In the genomic region with DNA sequence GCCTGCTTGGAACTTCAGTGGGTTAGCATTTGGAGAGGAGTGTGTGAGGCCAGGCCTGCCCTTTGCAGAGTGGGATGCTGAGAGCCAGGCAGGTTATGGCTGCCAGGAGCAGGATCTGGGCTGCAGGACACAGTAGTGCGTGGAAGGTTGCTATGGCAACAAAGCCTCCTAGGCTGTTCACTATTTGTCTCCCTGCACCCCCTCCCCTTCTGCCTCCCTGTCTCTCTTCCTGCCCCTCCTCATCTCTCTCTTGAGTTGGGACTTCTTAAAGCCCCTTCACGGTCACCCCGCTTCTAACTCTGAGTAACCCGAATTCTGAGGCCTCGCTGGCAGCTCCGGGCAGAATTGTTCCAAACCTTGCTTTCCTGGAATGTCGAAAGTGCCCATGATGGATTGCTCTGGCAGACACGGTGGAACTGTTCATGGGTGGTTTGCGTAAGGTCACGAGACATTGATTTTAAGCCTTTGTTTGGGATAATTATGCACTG, we compare ENCODE assay signal across 9 mouse cellular contexts. TPM values are rescaled to one million over a fixed set of nuclear protein-coding genes. Genes with fewer than 3 reads are reported as not detected.
A peak's percentile ranks its signal among the peaks of the same experiment; 100 is the strongest.
DNase-seq lines count a peak whose midpoint lies in the region; ATAC-seq lines count a peak whose summit lies in the region.
"Had no signal": no experiment of that assay in that cellular context is flagged by ENCODE, and none has a peak within 500 bp of the region (broad histone marks: within the 10 kb centered on the region; RNA-seq: fewer than 3 reads in every experiment).

No protein-coding gene starts in this region.

- intact Hi-C loops in left cerebral cortex, postnatal 10 days (cut with DNase I) = no loop called here

- no peaks in the 10 kb centered on the region for H3K9me3 ChIP-seq in hindbrain, embryonic 15.5 days
- H3K9me3 ChIP-seq in limb, embryonic 10.5 days (replicated peaks) = no peaks in the 10 kb centered on the region
- H3K9me3 ChIP-seq in heart, embryonic 11.5 days (replicated peaks; ENCODE audit: control insufficient read depth, low read length) = no peaks in the 10 kb centered on the region

- H3K4me3 ChIP-seq in hindbrain, embryonic 15.5 days = 0 out of 2 replicates have a peak overlapping the region, but pooled peaks have one; percentile 22
- peak overlapping the region; percentile 16; the same call in 1 of the 2 replicates for H3K4me3 ChIP-seq in limb, embryonic 10.5 days
- no peak overlapping the region for H3K4me3 ChIP-seq in heart, embryonic 11.5 days (ENCODE audit: low read depth, low read length)

- H3K9ac ChIP-seq in hindbrain, embryonic 15.5 days = peak overlapping the region; percentile 21
- H3K9ac ChIP-seq in heart, embryonic 11.5 days (ENCODE audit: low read depth, low read length) = no peak overlapping the region

- DNase-seq in left cerebral cortex, postnatal 10 days (ENCODE audit: extremely low spot score in 1 of 2, low spot score in 2 of 2) = peak; percentile 49 to 56
- DNase-seq in left cerebral cortex, adult 9 months (ENCODE audit: low spot score in 2 of 2) = no peak
- DNase-seq in embryo, embryonic 11 days = peak; percentile 84
- DNase-seq in limb, embryonic 10.5 days (ENCODE audit: low spot score) = peak; percentile 68
- DNase-seq in ovary, adult 18-20 months (ENCODE audit: low spot score) = peak; percentile 21

- H3K4me1 ChIP-seq in hindbrain, embryonic 15.5 days (replicated peaks) = peaks cover 16% of the 10 kb centered on the region
- H3K4me1 ChIP-seq in limb, embryonic 10.5 days = peaks cover 34% of the 10 kb centered on the region
- H3K4me1 ChIP-seq in heart, embryonic 11.5 days (ENCODE audit: control insufficient read depth, insufficient read depth, low read length) = no peaks in the 10 kb centered on the region

- no peaks in the 10 kb centered on the region for H3K27me3 ChIP-seq in hindbrain, embryonic 15.5 days
- H3K27me3 ChIP-seq in limb, embryonic 10.5 days (ENCODE audit: low read depth, poor library complexity, severe bottlenecking) = no peaks in the 10 kb centered on the region
- H3K27me3 ChIP-seq in heart, embryonic 11.5 days (ENCODE audit: control insufficient read depth, insufficient read depth, low read length) = no peaks in the 10 kb centered on the region

- H3K36me3 ChIP-seq in hindbrain, embryonic 15.5 days = no peaks in the 10 kb centered on the region
- H3K36me3 ChIP-seq in limb, embryonic 10.5 days = no peaks in the 10 kb centered on the region
- no peaks in the 10 kb centered on the region for H3K36me3 ChIP-seq in heart, embryonic 11.5 days (ENCODE audit: control insufficient read depth, insufficient read depth, low read length)

- ATAC-seq in hindbrain, embryonic 15.5 days (ENCODE audit: low FRiP score, low read depth) = peak; percentile 92
- no peak for ATAC-seq in heart, embryonic 11.5 days (replicated peaks; ENCODE audit: insufficient number of reproducible peaks, low FRiP score, low TSS enrichment)
- no peak for ATAC-seq in granulocyte monocyte progenitor cell, adult 5-6 weeks (replicated peaks; ENCODE audit: poor library complexity, severe bottlenecking)

- H3K27ac ChIP-seq in hindbrain, embryonic 15.5 days (replicated peaks) = peak overlapping the region; percentile 75
- peak overlapping the region; percentile 81 for H3K27ac ChIP-seq in limb, embryonic 10.5 days
- no peak overlapping the region for H3K27ac ChIP-seq in heart, embryonic 11.5 days (ENCODE audit: low read depth, low read length)

- 7% methylated on average over 10 of the region's 10 CpGs for WGBS in hindbrain, embryonic 15.5 days
- WGBS in limb, embryonic 10.5 days = 32% methylated on average over 10 of the region's 10 CpGs
- 56% methylated on average over 10 of the region's 10 CpGs for WGBS in heart, embryonic 11.5 days (ENCODE audit: insufficient replicate concordance)

- H3K4me2 ChIP-seq in hindbrain, embryonic 15.5 days = peak overlapping the region; percentile 55
- no peak overlapping the region for H3K4me2 ChIP-seq in heart, embryonic 11.5 days

RNA-seq across cellular contexts. Expression of gene Gm28729, which starts 19.0 kb away (rescaled TPM):
- not detected for total RNA-seq in left cerebral cortex, postnatal 10 days (2021)
- 0.48 and 0.62 TPM in 2 replicates for polyA plus RNA-seq in hindbrain, embryonic 15.5 days (2015; fragmentation: Nextera tagmentation; extraction: Ambion mirVana)
- not detected in 2 replicates for polyA plus RNA-seq in limb, embryonic 10.5 days (2016; fragmentation: Nextera tagmentation; extraction: Ambion mirVana)
- not detected in 2 replicates for polyA plus RNA-seq in heart, embryonic 11.5 days (2014; fragmentation: Nextera tagmentation; extraction: Ambion mirVana)
- not detected in 2 replicates for total RNA-seq in granulocyte monocyte progenitor cell, adult 5-6 weeks (2014; fragmentation: Nextera tagmentation)
- not detected in 2 replicates for total RNA-seq in granulocyte monocyte progenitor cell, adult 5-6 weeks (2017)
- polyA plus RNA-seq: heart, postnatal 0 days had no signal

RNA-seq across cellular contexts. Expression of gene Rnf7, which starts 27.6 kb away (rescaled TPM):
- 10 to 100 TPM; 52.9 to 53.1 TPM for total RNA-seq in left cerebral cortex, postnatal 10 days (2021)
- 205 and 214 TPM in 2 replicates for polyA plus RNA-seq in hindbrain, embryonic 15.5 days (2015; fragmentation: Nextera tagmentation; extraction: Ambion mirVana)
- 257 and 265 TPM in 2 replicates for polyA plus RNA-seq in limb, embryonic 10.5 days (2016; fragmentation: Nextera tagmentation; extraction: Ambion mirVana)
- polyA plus RNA-seq in heart, embryonic 11.5 days (2014; fragmentation: Nextera tagmentation; extraction: Ambion mirVana) = 261 and 268 TPM in 2 replicates
- total RNA-seq in granulocyte monocyte progenitor cell, adult 5-6 weeks (2014; fragmentation: Nextera tagmentation) = 109 and 110 TPM in 2 replicates
- 53.9 and 72.0 TPM in 2 replicates for total RNA-seq in granulocyte monocyte progenitor cell, adult 5-6 weeks (2017)

Comparison
In these comparisons a context has a peak if more than half of its experiments do, and no peak if none do; other contexts are left out.
1. DNase-seq: peak in left cerebral cortex, postnatal 10 days (2 of 2), embryo, embryonic 11 days (single experiment), limb, embryonic 10.5 days (single experiment) and ovary, adult 18-20 months (single experiment); none in left cerebral cortex, adult 9 months (0 of 2).